Mouse (Mus musculus): ENCODE results near the gene Pard3.

GRCm38 (mm10) chr8:127148821-127149220 lies 85.1 kb downstream of the Pard3 start:
- TF ChIP-seq CTCF (IDR thresholded peaks at IDR 0.05; ENCODE audit: low read depth) (no peak), EP300 (IDR thresholded peaks at IDR 0.05; ENCODE audit: low read depth) (no peak)
